Mouse (Mus musculus) liver, adult 2 months (tissue): Measurements from ENCODE around the gene Arfgef2.

Experiments used
- CTCF ChIP-seq: fragments of 200-500 bp; IDR thresholded peaks from 2 replicates; pipeline ENCODE4 v1.5.1; 2011; ENCODE audit warnings: low read depth, low read length, control low read depth
- POLR2A ChIP-seq: fragments of 200-500 bp; IDR thresholded peaks from 2 replicates; pipeline ENCODE4 v1.6.1; 2011; ENCODE audit warnings: low read length, control low read depth; ENCODE audit not compliant: insufficient read depth; ENCODE audit errors: extremely low read depth

- no peak for TF ChIP-seq CTCF
- no peak for TF ChIP-seq POLR2A
These were observed 15.5 kb downstream of the Arfgef2 start for GRCm38 (mm10) chr2:166820844-166821243.
